Mouse (Mus musculus): ENCODE data around the gene Arhgap30. TPM values are rescaled to one million over a fixed set of nuclear protein-coding genes. Genes with fewer than 3 reads are reported as not detected.

Gene Arhgap30
- total and polyA plus RNA-seq, 3 experiments, result 52.0 to 78.5 (median 70.8) TPM

- Histone ChIP-seq H3K9ac (ENCODE audit: insufficient read depth, low read depth) (peak overlapping the region; percentile 94), H3K4me3 (replicated peaks in 1 of 3; ENCODE audit: low read depth in 2 of 3, low read length in 2 of 3, poor library complexity in 1 of 3) (peak overlapping the region; percentile 87 to 88 (median 88)), H3K9me3 (replicated peaks; ENCODE audit: low read length) (no peaks in the 10 kb centered on the region), H3K27me3 (replicated peaks) (no peaks in the 10 kb centered on the region), H3K27ac (ENCODE audit: insufficient read depth, low read depth) (peak overlapping the region; percentile 93; the same call in 1 of the 2 replicates), H3K36me3 (replicated peaks in 1 of 2; ENCODE audit: control insufficient read depth in 1 of 2, insufficient read depth in 1 of 2, low read length in 1 of 2) (peaks cover 38 to 63% of the 10 kb centered on the region in 2 experiments), H3K79me2 (replicated peaks; ENCODE audit: control insufficient read depth, extremely low read depth, insufficient read depth, poor library complexity, severe bottlenecking) (peaks cover 33% of the 10 kb centered on the region), H3K4me2 (ENCODE audit: insufficient read depth, low read depth, poor library complexity, severe bottlenecking) (peak overlapping the region; percentile 72), H3K4me1 (ENCODE audit: control insufficient read depth in 1 of 2, insufficient read depth in 2 of 2) (peaks cover 8 to 53% of the 10 kb centered on the region in 2 experiments; a peak in 3 of 4 replicates)
- in situ Hi-C loops (cut with MboI; ENCODE audit: low pct_ligation_motif_present, low pct_unique_long_range_greater_than_20kb, low sequenced_read_pairs), result no loop called here
- TF ChIP-seq GABPA (IDR thresholded peaks at IDR 0.05; ENCODE audit: insufficient replicate concordance, low read depth, low read length), result no peak
- TF ChIP-seq CHD2 (IDR thresholded peaks at IDR 0.05; ENCODE audit: low read length), result no peak
- no peak for TF ChIP-seq TCF12 (IDR thresholded peaks at IDR 0.05; ENCODE audit: low read depth, low read length)
- TF ChIP-seq SMC3 (IDR thresholded peaks at IDR 0.05; ENCODE audit: low read depth, low read length), result no peak
- TF ChIP-seq ZKSCAN1 (IDR thresholded peaks at IDR 0.05; ENCODE audit: borderline replicate concordance, low read depth, low read length), result no peak
- no peak for TF ChIP-seq MAZ (IDR thresholded peaks at IDR 0.05; ENCODE audit: low read depth, low read length)
- no peak for TF ChIP-seq RAD21 (IDR thresholded peaks at IDR 0.05; ENCODE audit: low read depth, low read length)
- TF ChIP-seq ZMIZ1 (IDR thresholded peaks at IDR 0.05; ENCODE audit: low read depth, low read length), result no peak
- TF ChIP-seq MEF2A (IDR thresholded peaks at IDR 0.05; ENCODE audit: borderline replicate concordance, low read depth, low read length), result no peak
- TF ChIP-seq MAFK (IDR thresholded peaks at IDR 0.05; ENCODE audit: insufficient replicate concordance, low read length), result no peak
- no peak for TF ChIP-seq BHLHE40 (IDR thresholded peaks at IDR 0.05; ENCODE audit: low read depth, low read length)
- no peak for TF ChIP-seq JUN (IDR thresholded peaks at IDR 0.05; ENCODE audit: insufficient read depth, low read depth, low read length)
- TF ChIP-seq RCOR1 (conservative IDR thresholded peaks at IDR 0.05; ENCODE audit: low read depth, low read length), result no peak
- TF ChIP-seq NELFE (IDR thresholded peaks at IDR 0.05; ENCODE audit: low read depth, low read length), result no peak
- TF ChIP-seq SIN3A (IDR thresholded peaks at IDR 0.05; ENCODE audit: low read length), result no peak; the same call in 1 of the 2 replicates
- no peak for TF ChIP-seq JUND (conservative IDR thresholded peaks at IDR 0.05; ENCODE audit: low read depth, low read length)
- dilution Hi-C loops (cut with MboI; ENCODE audit: extremely low pct_ligation_motif_present, extremely low pct_unique_long_range_greater_than_20kb, low sequenced_read_pairs), result no loop called here
- DNase-seq (ENCODE audit: extremely low read depth), result no peak
Observed at GRCm38 (mm10) chr1:171412446-171412845, 23.7 kb downstream of the Arhgap30 start.

GRCm38 (mm10) chr1:171413608-171414007, 24.9 kb downstream of the Arhgap30 start:
- peaks cover 33% of the 10 kb centered on the region for H3K79me2 ChIP-seq (replicated peaks; ENCODE audit: control insufficient read depth, extremely low read depth, insufficient read depth, poor library complexity, severe bottlenecking)
- H3K4me3 ChIP-seq (replicated peaks in 1 of 3; ENCODE audit: low read depth in 2 of 3, low read length in 2 of 3, poor library complexity in 1 of 3), result no peak overlapping the region
- H3K4me2 ChIP-seq (ENCODE audit: insufficient read depth, low read depth, poor library complexity, severe bottlenecking), result no peak overlapping the region
- no peak for DNase-seq (ENCODE audit: extremely low read depth)
- no peak overlapping the region for H3K27ac ChIP-seq (ENCODE audit: insufficient read depth, low read depth)
- no peak for TF ChIP-seq ZMIZ1 (IDR thresholded peaks at IDR 0.05; ENCODE audit: low read depth, low read length)
- TF ChIP-seq PAX5 (IDR thresholded peaks at IDR 0.05; ENCODE audit: low read length), result no peak
- no peak for TF ChIP-seq MYC (IDR thresholded peaks at IDR 0.05; ENCODE audit: low read depth, low read length)
- no peak for TF ChIP-seq EP300 (IDR thresholded peaks at IDR 0.05; ENCODE audit: low read length)
- no peak for TF ChIP-seq TCF12 (IDR thresholded peaks at IDR 0.05; ENCODE audit: low read depth, low read length)
- TF ChIP-seq JUND (conservative IDR thresholded peaks at IDR 0.05; ENCODE audit: low read depth, low read length), result no peak
- no peak for TF ChIP-seq SMC3 (IDR thresholded peaks at IDR 0.05; ENCODE audit: low read depth, low read length)
- no peak for TF ChIP-seq ZKSCAN1 (IDR thresholded peaks at IDR 0.05; ENCODE audit: borderline replicate concordance, low read depth, low read length)
- TF ChIP-seq IRF4 (IDR thresholded peaks at IDR 0.05; ENCODE audit: low read depth, low read length), result no peak
- TF ChIP-seq CHD2 (IDR thresholded peaks at IDR 0.05; ENCODE audit: low read length), result no peak
- TF ChIP-seq HCFC1 (IDR thresholded peaks at IDR 0.05; ENCODE audit: low read depth, low read length), result no peak
- no peak for TF ChIP-seq CTCF (conservative IDR thresholded peaks at IDR 0.05 in 1 of 2, IDR thresholded peaks at IDR 0.05 in 1 of 2; ENCODE audit: low read depth in 2 of 2, low read length in 2 of 2)
- no peaks in the 10 kb centered on the region for H3K27me3 ChIP-seq (replicated peaks)
- in situ Hi-C loops (cut with MboI; ENCODE audit: low pct_ligation_motif_present, low pct_unique_long_range_greater_than_20kb, low sequenced_read_pairs), result no loop called here
- no peaks in the 10 kb centered on the region for H3K9me3 ChIP-seq (replicated peaks; ENCODE audit: low read length)
- no peak overlapping the region for H3K9ac ChIP-seq (ENCODE audit: insufficient read depth, low read depth)
- dilution Hi-C loops (cut with MboI; ENCODE audit: extremely low pct_ligation_motif_present, extremely low pct_unique_long_range_greater_than_20kb, low sequenced_read_pairs), result no loop called here
- peaks cover 8 to 43% of the 10 kb centered on the region in 2 experiments; a peak in 3 of 4 replicates for H3K4me1 ChIP-seq (ENCODE audit: control insufficient read depth in 1 of 2, insufficient read depth in 2 of 2)
- H3K36me3 ChIP-seq (replicated peaks in 1 of 2; ENCODE audit: control insufficient read depth in 1 of 2, insufficient read depth in 1 of 2, low read length in 1 of 2), result peaks cover 38 to 62% of the 10 kb centered on the region in 2 experiments

Measured in CH12.LX (cell line).